8 mouse cellular contexts compared by ENCODE assay signal in genomic region chr19:41629532-41629931, GRCm38 (mm10). TPM values are rescaled to one million over a fixed set of nuclear protein-coding genes. Genes with fewer than 3 reads are reported as not detected.
A peak's percentile ranks its signal among the peaks of the same experiment; 100 is the strongest.
DNase-seq lines count a peak whose midpoint lies in the region; ATAC-seq lines count a peak whose summit lies in the region.

No protein-coding gene starts in this region.

- no peak overlapping the region for H3K9ac ChIP-seq in limb, embryonic 11.5 days (ENCODE audit: low read length)
- no peak overlapping the region for H3K9ac ChIP-seq in neural tube, embryonic 13.5 days

- no peak overlapping the region for H3K4me2 ChIP-seq in limb, embryonic 11.5 days (ENCODE audit: low read depth, severe bottlenecking)
- no peak overlapping the region for H3K4me2 ChIP-seq in neural tube, embryonic 13.5 days

- no peaks in the 10 kb centered on the region for H3K4me1 ChIP-seq in limb, embryonic 11.5 days (ENCODE audit: control insufficient read depth, insufficient read depth, low read length)
- no peaks in the 10 kb centered on the region for H3K4me1 ChIP-seq in neural tube, embryonic 13.5 days (replicated peaks)

- peak; percentile 44 to 59; a peak in 2 of 4 replicates for ATAC-seq in hematopoietic stem cell, adult 5-6 weeks (replicated peaks in 1 of 2; ENCODE audit: insufficient read depth in 1 of 2, low FRiP score in 2 of 2, low TSS enrichment in 1 of 2, low read depth in 1 of 2, poor library complexity in 2 of 2, severe bottlenecking in 2 of 2)
- no peak for ATAC-seq in limb, embryonic 11.5 days (ENCODE audit: insufficient number of reproducible peaks, low FRiP score, low TSS enrichment, low read depth)
- ATAC-seq in neural tube, embryonic 13.5 days (ENCODE audit: low read depth), result peak; percentile 54; the same call in 1 of the 2 replicates
- no peak for ATAC-seq in inflammation-experienced regulatory T-cells, adult 6 months

- no peak overlapping the region for H3K27ac ChIP-seq in limb, embryonic 11.5 days (replicated peaks; ENCODE audit: low read depth, low read length)
- H3K27ac ChIP-seq in neural tube, embryonic 13.5 days (replicated peaks), result no peak overlapping the region

- DNase-seq in ovary, postnatal 14 days (ENCODE audit: low spot score), result peak; percentile 51
- DNase-seq in ovary, postnatal 10 days (ENCODE audit: low spot score), result no peak
- DNase-seq in WW6 (ENCODE audit: low read depth, low spot score), result peak; percentile 58
- peak; percentile 86 for DNase-seq in embryo, embryonic 10.5 days (ENCODE audit: low spot score)
- DNase-seq in limb, embryonic 11.5 days (ENCODE audit: low spot score), result peak; percentile 77

- 51% methylated on average over 5 of the region's 5 CpGs for WGBS in limb, embryonic 11.5 days
- 40% methylated on average over 5 of the region's 5 CpGs for WGBS in neural tube, embryonic 13.5 days

- H3K9me3 ChIP-seq in limb, embryonic 11.5 days (ENCODE audit: control insufficient read depth, low read length), result no peaks in the 10 kb centered on the region
- H3K9me3 ChIP-seq in neural tube, embryonic 13.5 days, result 0 out of 2 replicates have a peak, but pooled peaks cover 3% of the 10 kb centered on the region

- H3K4me3 ChIP-seq in limb, embryonic 11.5 days (ENCODE audit: low read depth, low read length), result no peak overlapping the region
- H3K4me3 ChIP-seq in neural tube, embryonic 13.5 days, result no peak overlapping the region

- no peaks in the 10 kb centered on the region for H3K36me3 ChIP-seq in limb, embryonic 11.5 days (ENCODE audit: control insufficient read depth, insufficient read depth, low read length)
- peaks cover 48% of the 10 kb centered on the region for H3K36me3 ChIP-seq in neural tube, embryonic 13.5 days

- H3K27me3 ChIP-seq in limb, embryonic 11.5 days (ENCODE audit: control insufficient read depth, insufficient read depth, low read length), result no peaks in the 10 kb centered on the region
- no peaks in the 10 kb centered on the region for H3K27me3 ChIP-seq in neural tube, embryonic 13.5 days

RNA-seq across cellular contexts. Expression of gene Gm340, which starts 47.4 kb away (rescaled TPM):
- total RNA-seq in hematopoietic stem cell, adult 5-6 weeks (2017), result 16.7 and 17.3 TPM in 2 replicates
- polyA plus RNA-seq in limb, embryonic 11.5 days (2014; fragmentation: Nextera tagmentation; extraction: Ambion mirVana), result 3.8 and 4.2 TPM in 2 replicates
- polyA plus RNA-seq in neural tube, embryonic 13.5 days (2015; fragmentation: Nextera tagmentation; extraction: Ambion mirVana), result 1.8 and 2.4 TPM in 2 replicates
- polyA plus RNA-seq in inflammation-experienced regulatory T-cells, adult 6 months (2017; shearing (Covaris generic)), result 1 to 10 TPM; 3.3 to 4.3 (median 4.1) TPM

Comparison
In these comparisons a context has a peak if more than half of its experiments do, and no peak if none do; other contexts are left out.
1. ATAC-seq: peak in hematopoietic stem cell, adult 5-6 weeks (2 of 2) and neural tube, embryonic 13.5 days (single experiment); none in limb, embryonic 11.5 days (single experiment) and inflammation-experienced regulatory T-cells, adult 6 months (single experiment).